Mouse (Mus musculus): ENCODE measurements around the gene Dap. TPM values are rescaled to one million over a fixed set of nuclear protein-coding genes. Genes with fewer than 3 reads are reported as not detected.

Dap gene
- polyA plus RNA-seq, 1 experiment = 53.3 TPM

- no peak overlapping the region for H3K4me3 ChIP-seq (ENCODE audit: control insufficient read depth, low read depth, low read length)
- H3K27me3 ChIP-seq (ENCODE audit: control insufficient read depth, insufficient read depth, low read length) = no peaks in the 10 kb centered on the region
- no peaks in the 10 kb centered on the region for H3K4me1 ChIP-seq (ENCODE audit: control insufficient read depth, insufficient read depth, low read length)
- H3K36me3 ChIP-seq (ENCODE audit: control insufficient read depth, insufficient read depth, low read length) = no peaks in the 10 kb centered on the region
- no peak for TF ChIP-seq CTCF (IDR thresholded peaks at IDR 0.05; ENCODE audit: control insufficient read depth, insufficient read depth, insufficient replicate concordance, low read depth, low read length)
- no peak for TF ChIP-seq POLR2A (IDR thresholded peaks at IDR 0.05; ENCODE audit: control insufficient read depth, low read depth, low read length)
- no peak overlapping the region for H3K27ac ChIP-seq (ENCODE audit: control insufficient read depth, insufficient read depth, low read depth, low read length)
These were observed 22.9 kb downstream of the Dap start for GRCm38 (mm10) chr15:31247035-31247434.

GRCm38 (mm10) chr15:31248882-31249281 lies 24.8 kb downstream of the Dap start:
- H3K27ac ChIP-seq (ENCODE audit: control insufficient read depth, insufficient read depth, low read depth, low read length) = no peak overlapping the region

GRCm38 (mm10) chr15:31250027-31250426 lies 25.9 kb downstream of the Dap start:
- TF ChIP-seq CTCF (IDR thresholded peaks at IDR 0.05; ENCODE audit: control insufficient read depth, insufficient read depth, insufficient replicate concordance, low read depth, low read length) (no peak), POLR2A (IDR thresholded peaks at IDR 0.05; ENCODE audit: control insufficient read depth, low read depth, low read length) (no peak)

More at GRCm38 (mm10) chr15:31248882-31249281, 24.8 kb downstream of the Dap start:
- no peak for TF ChIP-seq CTCF (IDR thresholded peaks at IDR 0.05; ENCODE audit: control insufficient read depth, insufficient read depth, insufficient replicate concordance, low read depth, low read length)
- TF ChIP-seq POLR2A (IDR thresholded peaks at IDR 0.05; ENCODE audit: control insufficient read depth, low read depth, low read length) = no peak
- no peaks in the 10 kb centered on the region for H3K36me3 ChIP-seq (ENCODE audit: control insufficient read depth, insufficient read depth, low read length)
- H3K4me3 ChIP-seq (ENCODE audit: control insufficient read depth, low read depth, low read length) = no peak overlapping the region
- no peaks in the 10 kb centered on the region for H3K4me1 ChIP-seq (ENCODE audit: control insufficient read depth, insufficient read depth, low read length)
- H3K27me3 ChIP-seq (ENCODE audit: control insufficient read depth, insufficient read depth, low read length) = no peaks in the 10 kb centered on the region

GRCm38 (mm10) chr15:31250676-31251075 lies 26.6 kb downstream of the Dap start:
- TF ChIP-seq CTCF (IDR thresholded peaks at IDR 0.05; ENCODE audit: control insufficient read depth, insufficient read depth, insufficient replicate concordance, low read depth, low read length) = no peak
- TF ChIP-seq POLR2A (IDR thresholded peaks at IDR 0.05; ENCODE audit: control insufficient read depth, low read depth, low read length) = no peak
- Histone ChIP-seq H3K4me1 (ENCODE audit: control insufficient read depth, insufficient read depth, low read length) (no peaks in the 10 kb centered on the region), H3K4me3 (ENCODE audit: control insufficient read depth, low read depth, low read length) (no peak overlapping the region), H3K27me3 (ENCODE audit: control insufficient read depth, insufficient read depth, low read length) (no peaks in the 10 kb centered on the region), H3K27ac (ENCODE audit: control insufficient read depth, insufficient read depth, low read depth, low read length) (no peak overlapping the region), H3K36me3 (ENCODE audit: control insufficient read depth, insufficient read depth, low read length) (no peaks in the 10 kb centered on the region)

More at GRCm38 (mm10) chr15:31250027-31250426, 25.9 kb downstream of the Dap start:
- no peaks in the 10 kb centered on the region for H3K36me3 ChIP-seq (ENCODE audit: control insufficient read depth, insufficient read depth, low read length)
- no peak overlapping the region for H3K27ac ChIP-seq (ENCODE audit: control insufficient read depth, insufficient read depth, low read depth, low read length)
- no peaks in the 10 kb centered on the region for H3K27me3 ChIP-seq (ENCODE audit: control insufficient read depth, insufficient read depth, low read length)
- no peak overlapping the region for H3K4me3 ChIP-seq (ENCODE audit: control insufficient read depth, low read depth, low read length)
- no peaks in the 10 kb centered on the region for H3K4me1 ChIP-seq (ENCODE audit: control insufficient read depth, insufficient read depth, low read length)

DNA sequence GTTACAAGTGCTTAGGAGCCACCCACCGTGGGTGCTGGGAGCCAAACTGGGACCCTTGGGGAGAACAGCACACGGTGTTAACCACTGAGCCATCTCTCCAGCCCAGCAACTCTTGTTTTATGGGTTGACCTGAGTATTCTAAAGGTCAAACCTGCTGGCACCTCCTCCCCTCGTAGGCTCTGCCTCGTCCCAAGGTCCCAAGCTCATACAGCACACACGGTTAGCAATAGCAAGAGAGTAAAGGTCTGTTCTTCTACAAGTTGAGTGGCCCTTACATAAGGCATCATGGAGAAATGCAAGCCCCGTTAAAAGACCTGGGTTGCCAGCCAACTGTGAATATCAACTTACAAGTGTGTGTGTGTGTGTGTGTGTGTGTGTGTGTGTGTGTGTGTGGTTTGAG lies 27.1 kb downstream of the Dap start:
- Histone ChIP-seq H3K27me3 (ENCODE audit: control insufficient read depth, insufficient read depth, low read length) (no peaks in the 10 kb centered on the region), H3K4me1 (ENCODE audit: control insufficient read depth, insufficient read depth, low read length) (no peaks in the 10 kb centered on the region), H3K36me3 (ENCODE audit: control insufficient read depth, insufficient read depth, low read length) (no peaks in the 10 kb centered on the region), H3K4me3 (ENCODE audit: control insufficient read depth, low read depth, low read length) (no peak overlapping the region), H3K27ac (ENCODE audit: control insufficient read depth, insufficient read depth, low read depth, low read length) (no peak overlapping the region)
- TF ChIP-seq POLR2A (IDR thresholded peaks at IDR 0.05; ENCODE audit: control insufficient read depth, low read depth, low read length) (no peak), CTCF (IDR thresholded peaks at IDR 0.05; ENCODE audit: control insufficient read depth, insufficient read depth, insufficient replicate concordance, low read depth, low read length) (no peak)

GRCm38 (mm10) chr15:31252590-31253311 lies 28.6 kb downstream of the Dap start:
- H3K4me1 ChIP-seq (ENCODE audit: control insufficient read depth, insufficient read depth, low read length) = no peaks in the 10 kb centered on the region
- H3K27ac ChIP-seq (ENCODE audit: control insufficient read depth, insufficient read depth, low read depth, low read length) = no peak overlapping the region
- no peaks in the 10 kb centered on the region for H3K36me3 ChIP-seq (ENCODE audit: control insufficient read depth, insufficient read depth, low read length)
- H3K4me3 ChIP-seq (ENCODE audit: control insufficient read depth, low read depth, low read length) = no peak overlapping the region
- H3K27me3 ChIP-seq (ENCODE audit: control insufficient read depth, insufficient read depth, low read length) = no peaks in the 10 kb centered on the region
- TF ChIP-seq POLR2A (IDR thresholded peaks at IDR 0.05; ENCODE audit: control insufficient read depth, low read depth, low read length) (no peak), CTCF (IDR thresholded peaks at IDR 0.05; ENCODE audit: control insufficient read depth, insufficient read depth, insufficient replicate concordance, low read depth, low read length) (no peak)

DNA sequence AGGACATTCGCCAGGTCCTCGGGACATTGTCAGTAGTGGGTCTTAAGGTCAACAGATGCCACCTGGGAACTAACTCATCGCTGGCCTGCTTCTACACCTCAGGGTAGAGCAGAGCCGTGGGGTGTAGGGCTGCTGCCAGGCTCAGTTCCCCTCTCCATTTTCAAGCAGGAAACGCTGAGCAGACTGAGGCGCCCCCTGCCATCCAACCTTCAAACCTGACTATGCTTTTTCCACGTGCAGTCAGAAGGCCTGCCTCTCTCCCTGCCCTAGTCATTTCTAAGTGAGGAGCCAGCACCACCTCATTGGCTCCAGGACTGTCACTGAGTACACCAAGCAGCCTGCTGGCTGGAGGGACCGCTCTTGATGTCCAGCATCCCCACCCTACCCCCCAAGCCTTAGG lies 29.3 kb downstream of the Dap start:
- Histone ChIP-seq H3K27me3 (ENCODE audit: control insufficient read depth, insufficient read depth, low read length) (no peaks in the 10 kb centered on the region), H3K27ac (ENCODE audit: control insufficient read depth, insufficient read depth, low read depth, low read length) (no peak overlapping the region), H3K4me1 (ENCODE audit: control insufficient read depth, insufficient read depth, low read length) (no peaks in the 10 kb centered on the region; the same call in 1 of the 2 replicates), H3K36me3 (ENCODE audit: control insufficient read depth, insufficient read depth, low read length) (no peaks in the 10 kb centered on the region), H3K4me3 (ENCODE audit: control insufficient read depth, low read depth, low read length) (no peak overlapping the region)
- TF ChIP-seq CTCF (IDR thresholded peaks at IDR 0.05; ENCODE audit: control insufficient read depth, insufficient read depth, insufficient replicate concordance, low read depth, low read length) = no peak
- no peak for TF ChIP-seq POLR2A (IDR thresholded peaks at IDR 0.05; ENCODE audit: control insufficient read depth, low read depth, low read length)

All from testis, adult 2 months (tissue).